Mouse (Mus musculus): ENCODE data around the gene Ccdc149. TPM values are rescaled to one million over a fixed set of nuclear protein-coding genes. Genes with fewer than 3 reads are reported as not detected.

Gene Ccdc149
- polyA plus RNA-seq, 1 experiment from 2014 or later = 2.6 TPM

Other genes starting within 250 kb of the Ccdc149 start
- 0.09 and 0.14 TPM in 2 replicates for gene Sod3, start 107.7 kb downstream of the Ccdc149 start, polyA plus RNA-seq (2016; fragmentation: Nextera tagmentation; extraction: Ambion mirVana)
- gene Lgi2, start 94.9 kb upstream of the Ccdc149 start, polyA plus RNA-seq (2016; fragmentation: Nextera tagmentation; extraction: Ambion mirVana) = 3.8 TPM in 2 replicates
- gene Sepsecs, start 198.2 kb upstream of the Ccdc149 start, polyA plus RNA-seq (2016; fragmentation: Nextera tagmentation; extraction: Ambion mirVana) = 6.4 and 7.7 TPM in 2 replicates